Mouse (Mus musculus): ENCODE data around the gene Zfp36l2. TPM values are rescaled to one million over a fixed set of nuclear protein-coding genes. Genes with fewer than 3 reads are reported as not detected.
A peak's percentile ranks its signal among the peaks of the same experiment; 100 is the strongest.
"Not testable (repeated sequence)": the region's sequence is repeated elsewhere in the genome, so short reads cannot be mapped to it uniquely, and the experiment has no call there.

Zfp36l2 gene
- polyA plus RNA-seq, 1 experiment from 2014 or later, result 13.4 TPM

- no peak overlapping the region for H3K4me3 ChIP-seq
- peaks cover 46% of the 10 kb centered on the region for H3K4me1 ChIP-seq
- WGBS, result 87% methylated on average over 4 of the region's 4 CpGs
- no peaks in the 10 kb centered on the region for H3K27me3 ChIP-seq (ENCODE audit: low read depth, poor library complexity, severe bottlenecking)
- no peak for DNase-seq (ENCODE audit: low spot score)
- H3K36me3 ChIP-seq, result peaks cover 10% of the 10 kb centered on the region
- H3K27ac ChIP-seq, result no peak overlapping the region
- no peaks in the 10 kb centered on the region for H3K9me3 ChIP-seq (replicated peaks)
Measured at GRCm38 (mm10) chr17:84191946-84192345, 4.2 kb upstream of the Zfp36l2 start.

- 33% methylated on average over 8 of the region's 8 CpGs for WGBS
- H3K4me1 ChIP-seq, result peaks cover 44% of the 10 kb centered on the region
Measured at GRCm38 (mm10) chr17:84190885-84191284, 3.1 kb upstream of the Zfp36l2 start.

GRCm38 (mm10) chr17:84189127-84189854 is 1.5 kb upstream of the Zfp36l2 start:
- Histone ChIP-seq H3K36me3 (peaks cover 33% of the 10 kb centered on the region), H3K4me1 (peaks cover 36% of the 10 kb centered on the region)

More at GRCm38 (mm10) chr17:84190885-84191284, 3.1 kb upstream of the Zfp36l2 start:
- peaks cover 21% of the 10 kb centered on the region for H3K36me3 ChIP-seq
- H3K27ac ChIP-seq, result no peak overlapping the region
- DNase-seq (ENCODE audit: low spot score), result peak; percentile 93
- no peaks in the 10 kb centered on the region for H3K27me3 ChIP-seq (ENCODE audit: low read depth, poor library complexity, severe bottlenecking)
- H3K9me3 ChIP-seq (replicated peaks), result no peaks in the 10 kb centered on the region
- H3K4me3 ChIP-seq, result no peak overlapping the region

GRCm38 (mm10) chr17:84188374-84188961 is 721 bp upstream of the Zfp36l2 start:
- peak overlapping the region; percentile 97 for H3K27ac ChIP-seq
- H3K27me3 ChIP-seq (ENCODE audit: low read depth, poor library complexity, severe bottlenecking), result no peaks in the 10 kb centered on the region
- peak overlapping the region; percentile 63 for H3K4me3 ChIP-seq
- DNase-seq (ENCODE audit: low spot score), result peak; percentile 89
- peaks cover 39% of the 10 kb centered on the region for H3K4me1 ChIP-seq
- no peaks in the 10 kb centered on the region for H3K9me3 ChIP-seq (replicated peaks)
- peaks cover 35% of the 10 kb centered on the region for H3K36me3 ChIP-seq
- WGBS, result 2% methylated on average over 38 of the region's 38 CpGs

More at GRCm38 (mm10) chr17:84189127-84189854, 1.5 kb upstream of the Zfp36l2 start:
- H3K27me3 ChIP-seq (ENCODE audit: low read depth, poor library complexity, severe bottlenecking), result no peaks in the 10 kb centered on the region
- H3K9me3 ChIP-seq (replicated peaks), result no peaks in the 10 kb centered on the region
- H3K27ac ChIP-seq, result peak overlapping the region; percentile 97
- no peak for DNase-seq (ENCODE audit: low spot score)
- WGBS, result 76% methylated on average over 5 of the region's 5 CpGs
- peak overlapping the region; percentile 63 for H3K4me3 ChIP-seq

GRCm38 (mm10) chr17:84187264-84187663 is 483 bp downstream of the Zfp36l2 start:
- peaks cover 33% of the 10 kb centered on the region for H3K36me3 ChIP-seq
- not testable (repeated sequence) for DNase-seq (ENCODE audit: low spot score); H3K9me3 ChIP-seq (replicated peaks); H3K27me3 ChIP-seq (ENCODE audit: low read depth, poor library complexity, severe bottlenecking)
- peaks cover 51% of the 10 kb centered on the region for H3K4me1 ChIP-seq
- WGBS, result 0% methylated on average over 11 of the region's 37 CpGs
- peak overlapping the region; percentile 64 for H3K4me3 ChIP-seq
- H3K27ac ChIP-seq, result peak overlapping the region; percentile 97

GRCm38 (mm10) chr17:84186451-84187202 is 1.1 kb downstream of the Zfp36l2 start:
- Histone ChIP-seq H3K27me3 (ENCODE audit: low read depth, poor library complexity, severe bottlenecking) (no peaks in the 10 kb centered on the region), H3K27ac (peak overlapping the region; percentile 93), H3K9me3 (replicated peaks) (no peaks in the 10 kb centered on the region), H3K4me1 (peaks cover 54% of the 10 kb centered on the region), H3K4me3 (peak overlapping the region; percentile 64), H3K36me3 (peaks cover 27% of the 10 kb centered on the region)
- peak; percentile 77 for DNase-seq (ENCODE audit: low spot score)
- WGBS, result under 1% methylated on average over 80 of the region's 80 CpGs

GRCm38 (mm10) chr17:84185581-84186450 is 1.9 kb downstream of the Zfp36l2 start:
- Histone ChIP-seq H3K27me3 (ENCODE audit: low read depth, poor library complexity, severe bottlenecking) (no peaks in the 10 kb centered on the region), H3K9me3 (replicated peaks) (no peaks in the 10 kb centered on the region), H3K36me3 (peaks cover 26% of the 10 kb centered on the region), H3K4me3 (peak overlapping the region; percentile 64), H3K4me1 (peaks cover 60% of the 10 kb centered on the region), H3K27ac (peak overlapping the region; percentile 93)
- DNase-seq (ENCODE audit: low spot score), result peak; percentile 80
- WGBS, result under 1% methylated on average over 105 of the region's 108 CpGs

- H3K4me1 ChIP-seq, result peaks cover 61% of the 10 kb centered on the region
- 2% methylated on average over 7 of the region's 7 CpGs for WGBS
- peak overlapping the region; percentile 93 for H3K27ac ChIP-seq
- H3K4me3 ChIP-seq, result peak overlapping the region; percentile 64
- no peaks in the 10 kb centered on the region for H3K9me3 ChIP-seq (replicated peaks)
- H3K27me3 ChIP-seq (ENCODE audit: low read depth, poor library complexity, severe bottlenecking), result no peaks in the 10 kb centered on the region
- no peak for DNase-seq (ENCODE audit: low spot score)
- peaks cover 26% of the 10 kb centered on the region for H3K36me3 ChIP-seq
Measured at GRCm38 (mm10) chr17:84185011-84185411, 2.7 kb downstream of the Zfp36l2 start.

GRCm38 (mm10) chr17:84183291-84183781 is 4.4 kb downstream of the Zfp36l2 start:
- WGBS, result 1% methylated on average over 12 of the region's 12 CpGs
- Histone ChIP-seq H3K9me3 (replicated peaks) (no peaks in the 10 kb centered on the region), H3K4me3 (peak overlapping the region; percentile 44), H3K36me3 (peaks cover 26% of the 10 kb centered on the region), H3K27ac (peak overlapping the region; percentile 87), H3K4me1 (peaks cover 53% of the 10 kb centered on the region), H3K27me3 (ENCODE audit: low read depth, poor library complexity, severe bottlenecking) (no peaks in the 10 kb centered on the region)
- peak; percentile 90 for DNase-seq (ENCODE audit: low spot score)

- no peaks in the 10 kb centered on the region for H3K27me3 ChIP-seq (ENCODE audit: low read depth, poor library complexity, severe bottlenecking)
- peaks cover 26% of the 10 kb centered on the region for H3K36me3 ChIP-seq
- peak overlapping the region; percentile 44 for H3K4me3 ChIP-seq
- peak overlapping the region; percentile 87 for H3K27ac ChIP-seq
- peaks cover 51% of the 10 kb centered on the region for H3K4me1 ChIP-seq
- peak; percentile 81 for DNase-seq (ENCODE audit: low spot score)
- WGBS, result 20% methylated on average over 16 of the region's 16 CpGs
- no peaks in the 10 kb centered on the region for H3K9me3 ChIP-seq (replicated peaks)
Measured at GRCm38 (mm10) chr17:84182311-84183271, 5.2 kb downstream of the Zfp36l2 start.
